ENCODE assay signal across 23 mouse cellular contexts in genomic region chr2:14214764-14215163, GRCm38 (mm10). TPM values are rescaled to one million over a fixed set of nuclear protein-coding genes. Genes with fewer than 3 reads are reported as not detected.
A peak's percentile ranks its signal among the peaks of the same experiment; 100 is the strongest.
DNase-seq lines count a peak whose midpoint lies in the region; ATAC-seq and TF ChIP-seq lines count a peak whose summit lies in the region.
"Had no signal": no experiment of that assay in that cellular context is flagged by ENCODE, and none has a peak within 500 bp of the region (broad histone marks: within the 10 kb centered on the region; RNA-seq: fewer than 3 reads in every experiment).

No protein-coding gene starts in this region.

- H3K4me1 ChIP-seq in forebrain, embryonic 10.5 days, result peaks cover 11% of the 10 kb centered on the region
- no peaks in the 10 kb centered on the region for H3K4me1 ChIP-seq in forebrain, embryonic 15.5 days
- no peaks in the 10 kb centered on the region for H3K4me1 ChIP-seq in intestine, embryonic 15.5 days (replicated peaks)
- no peaks in the 10 kb centered on the region for H3K4me1 ChIP-seq in intestine, postnatal 0 days (replicated peaks; ENCODE audit: control insufficient read depth, insufficient read depth, low read length)
- no peaks in the 10 kb centered on the region for H3K4me1 ChIP-seq in midbrain, embryonic 14.5 days (ENCODE audit: control insufficient read depth, insufficient read depth, low read length)
- H3K4me1 ChIP-seq: limb, embryonic 15.5 days had no signal

- WGBS in forebrain, embryonic 10.5 days, result 21% methylated on average over 3 of the region's 3 CpGs
- WGBS in forebrain, embryonic 15.5 days, result 1% methylated on average over 3 of the region's 3 CpGs
- WGBS in intestine, embryonic 15.5 days, result 67% methylated on average over 3 of the region's 3 CpGs
- 55% methylated on average over 3 of the region's 3 CpGs for WGBS in intestine, postnatal 0 days
- 9% methylated on average over 3 of the region's 3 CpGs for WGBS in midbrain, embryonic 14.5 days

- ATAC-seq in forebrain, embryonic 15.5 days (replicated peaks), result no peak
- ATAC-seq in intestine, embryonic 15.5 days, result 0 out of 2 replicates have a peak, but pooled peaks have one; percentile 27
- no peak for ATAC-seq in intestine, postnatal 0 days
- peak; percentile 34; the same call in 1 of the 2 replicates for ATAC-seq in midbrain, embryonic 14.5 days (ENCODE audit: low FRiP score, low TSS enrichment)
- ATAC-seq: hindbrain, embryonic 16.5 days had no signal

- H3K9me3 ChIP-seq in forebrain, embryonic 10.5 days, result no peaks in the 10 kb centered on the region
- H3K9me3 ChIP-seq in forebrain, embryonic 15.5 days, result no peaks in the 10 kb centered on the region
- no peaks in the 10 kb centered on the region for H3K9me3 ChIP-seq in intestine, embryonic 15.5 days
- H3K9me3 ChIP-seq in intestine, postnatal 0 days (ENCODE audit: control insufficient read depth), result no peaks in the 10 kb centered on the region
- no peaks in the 10 kb centered on the region for H3K9me3 ChIP-seq in midbrain, embryonic 14.5 days (ENCODE audit: control insufficient read depth, low read length)
- H3K9me3 ChIP-seq: limb, embryonic 15.5 days had no signal

- no peaks in the 10 kb centered on the region for H3K36me3 ChIP-seq in forebrain, embryonic 10.5 days (replicated peaks)
- H3K36me3 ChIP-seq in forebrain, embryonic 15.5 days, result no peaks in the 10 kb centered on the region
- H3K36me3 ChIP-seq in intestine, embryonic 15.5 days, result no peaks in the 10 kb centered on the region
- no peaks in the 10 kb centered on the region for H3K36me3 ChIP-seq in intestine, postnatal 0 days (ENCODE audit: control insufficient read depth, insufficient read depth)
- no peaks in the 10 kb centered on the region for H3K36me3 ChIP-seq in midbrain, embryonic 14.5 days (ENCODE audit: control insufficient read depth, insufficient read depth, low read length)
- H3K36me3 ChIP-seq: limb, embryonic 15.5 days had no signal

- 0 out of 2 replicates have a peak overlapping the region, but pooled peaks have one; percentile 40 for H3K27ac ChIP-seq in forebrain, embryonic 10.5 days
- no peak overlapping the region for H3K27ac ChIP-seq in forebrain, embryonic 15.5 days (replicated peaks)
- no peak overlapping the region for H3K27ac ChIP-seq in intestine, embryonic 15.5 days
- no peak overlapping the region for H3K27ac ChIP-seq in intestine, postnatal 0 days (ENCODE audit: low read depth, low read length)
- H3K27ac ChIP-seq in midbrain, embryonic 14.5 days (replicated peaks; ENCODE audit: low read depth, low read length), result no peak overlapping the region
- H3K27ac ChIP-seq: heart, adult 2 months; limb, embryonic 15.5 days; liver, embryonic 14.5 days had no signal

- H3K4me3 ChIP-seq in forebrain, embryonic 10.5 days, result no peak overlapping the region
- H3K4me3 ChIP-seq in forebrain, embryonic 15.5 days, result no peak overlapping the region
- H3K4me3 ChIP-seq in intestine, embryonic 15.5 days (replicated peaks), result no peak overlapping the region
- no peak overlapping the region for H3K4me3 ChIP-seq in intestine, postnatal 0 days (ENCODE audit: low read depth, low read length)
- no peak overlapping the region for H3K4me3 ChIP-seq in midbrain, embryonic 14.5 days (replicated peaks; ENCODE audit: low read depth, low read length)
- H3K4me3 ChIP-seq: heart, adult 2 months; limb, embryonic 15.5 days had no signal

- peak; percentile 29 for DNase-seq in forebrain, embryonic 10.5 days (ENCODE audit: extremely low spot score, low spot score)
- peak; percentile 8 for DNase-seq in embryo, embryonic 9.5 days (ENCODE audit: extremely low spot score)
- DNase-seq in midbrain, embryonic 14.5 days, result peak; percentile 17
- DNase-seq in MN1 (ENCODE audit: low spot score), result no peak
- no peak for DNase-seq in thymus, postnatal 36 days
- DNase-seq: adrenal gland, postnatal 14 days; cerebellum, adult 8-10 months; cerebellum, postnatal 36 days; gastrocnemius, postnatal 36 days; heart, adult 2 months; kidney, adult 2 months; kidney, postnatal 10 days; left cerebral cortex, postnatal 4 days; lung, embryonic 14.5 days; right cerebral cortex, postnatal 25 days; spleen, adult 18-20 months had no signal

- no peaks in the 10 kb centered on the region for H3K27me3 ChIP-seq in forebrain, embryonic 10.5 days (ENCODE audit: poor library complexity, severe bottlenecking)
- H3K27me3 ChIP-seq in forebrain, embryonic 15.5 days, result no peaks in the 10 kb centered on the region
- H3K27me3 ChIP-seq in intestine, embryonic 15.5 days (replicated peaks), result no peaks in the 10 kb centered on the region
- H3K27me3 ChIP-seq in intestine, postnatal 0 days (replicated peaks; ENCODE audit: control insufficient read depth, insufficient read depth, low read length), result no peaks in the 10 kb centered on the region
- H3K27me3 ChIP-seq in midbrain, embryonic 14.5 days (ENCODE audit: control insufficient read depth, insufficient read depth, low read length), result no peaks in the 10 kb centered on the region
- H3K27me3 ChIP-seq: limb, embryonic 15.5 days had no signal

- no peak overlapping the region for H3K9ac ChIP-seq in forebrain, embryonic 15.5 days (replicated peaks)
- no peak overlapping the region for H3K9ac ChIP-seq in intestine, embryonic 15.5 days
- no peak overlapping the region for H3K9ac ChIP-seq in intestine, postnatal 0 days (ENCODE audit: low read depth, low read length)
- no peak overlapping the region for H3K9ac ChIP-seq in midbrain, embryonic 14.5 days (replicated peaks; ENCODE audit: low read length)
- H3K9ac ChIP-seq: limb, embryonic 15.5 days; liver, embryonic 14.5 days; lung, embryonic 14.5 days had no signal

- TF ChIP-seq CTCF in intestine, postnatal 0 days (IDR thresholded peaks at IDR 0.05; ENCODE audit: low read depth), result no peak

- no peak overlapping the region for H3K4me2 ChIP-seq in forebrain, embryonic 15.5 days (replicated peaks)
- H3K4me2 ChIP-seq in intestine, embryonic 15.5 days (replicated peaks), result no peak overlapping the region
- H3K4me2 ChIP-seq in intestine, postnatal 0 days (replicated peaks; ENCODE audit: low read depth), result no peak overlapping the region
- H3K4me2 ChIP-seq in midbrain, embryonic 14.5 days (ENCODE audit: low read length), result no peak overlapping the region
- H3K4me2 ChIP-seq: limb, embryonic 15.5 days; lung, embryonic 14.5 days had no signal

RNA-seq across cellular contexts. Expression of gene Mrc1, which starts 14.4 kb away (rescaled TPM):
- polyA plus RNA-seq in forebrain, embryonic 10.5 days (2016; fragmentation: Nextera tagmentation; extraction: Ambion mirVana), result 1.4 and 1.7 TPM in 2 replicates
- polyA plus RNA-seq in forebrain, embryonic 15.5 days (2015; fragmentation: Nextera tagmentation; extraction: Ambion mirVana), result 3.6 and 4.1 TPM in 2 replicates
- polyA plus RNA-seq in intestine, embryonic 15.5 days (2015; fragmentation: Nextera tagmentation; extraction: Ambion mirVana), result 6.5 and 7.0 TPM in 2 replicates
- polyA plus RNA-seq in intestine, postnatal 0 days (2015; fragmentation: Nextera tagmentation; extraction: Ambion mirVana), result 3.1 and 3.8 TPM in 2 replicates
- polyA plus RNA-seq in midbrain, embryonic 14.5 days (2014; fragmentation: Nextera tagmentation; extraction: Ambion mirVana), result 0.15 and 6.8 TPM in 2 replicates

RNA-seq across cellular contexts. Expression of gene Tmem236, which starts 40.4 kb away (rescaled TPM):
- polyA plus RNA-seq in forebrain, embryonic 10.5 days (2016; fragmentation: Nextera tagmentation; extraction: Ambion mirVana), result 0.04 TPM in 1 of 2 replicates, not detected in the other
- polyA plus RNA-seq in forebrain, embryonic 15.5 days (2015; fragmentation: Nextera tagmentation; extraction: Ambion mirVana), result 0.11 TPM in 2 replicates
- 15.4 and 18.5 TPM in 2 replicates for polyA plus RNA-seq in intestine, embryonic 15.5 days (2015; fragmentation: Nextera tagmentation; extraction: Ambion mirVana)
- 12.2 and 14.6 TPM in 2 replicates for polyA plus RNA-seq in intestine, postnatal 0 days (2015; fragmentation: Nextera tagmentation; extraction: Ambion mirVana)
- polyA plus RNA-seq in midbrain, embryonic 14.5 days (2014; fragmentation: Nextera tagmentation; extraction: Ambion mirVana), result 0.08 and 0.18 TPM in 2 replicates
- polyA plus RNA-seq: heart, adult 2 months; heart, embryonic 14.5 days; lung, embryonic 14.5 days had no signal

Comparison
In these comparisons a context has a peak if more than half of its experiments do, and no peak if none do; other contexts are left out.
1. ATAC-seq: peak in intestine, embryonic 15.5 days (single experiment) and midbrain, embryonic 14.5 days (single experiment); none in forebrain, embryonic 15.5 days (single experiment) and intestine, postnatal 0 days (single experiment).
2. DNase-seq: peak in forebrain, embryonic 10.5 days (single experiment), embryo, embryonic 9.5 days (single experiment) and midbrain, embryonic 14.5 days (single experiment); none in MN1 (single experiment) and thymus, postnatal 36 days (0 of 2).
3. RNA of gene Tmem236, which starts 40.4 kb away (polyA plus RNA-seq): 15.4 to 18.5 TPM in intestine, embryonic 15.5 days and 12.2 to 14.6 TPM in intestine, postnatal 0 days; 0.08 to 0.18 TPM in midbrain, embryonic 14.5 days, 0.11 TPM in forebrain, embryonic 15.5 days and 0.04 TPM in forebrain, embryonic 10.5 days; every median in the first group is over 10 times any median in the second.